Mouse (Mus musculus): Measurements from ENCODE around the gene Gsg1l.

Gene Gsg1l

DNA sequence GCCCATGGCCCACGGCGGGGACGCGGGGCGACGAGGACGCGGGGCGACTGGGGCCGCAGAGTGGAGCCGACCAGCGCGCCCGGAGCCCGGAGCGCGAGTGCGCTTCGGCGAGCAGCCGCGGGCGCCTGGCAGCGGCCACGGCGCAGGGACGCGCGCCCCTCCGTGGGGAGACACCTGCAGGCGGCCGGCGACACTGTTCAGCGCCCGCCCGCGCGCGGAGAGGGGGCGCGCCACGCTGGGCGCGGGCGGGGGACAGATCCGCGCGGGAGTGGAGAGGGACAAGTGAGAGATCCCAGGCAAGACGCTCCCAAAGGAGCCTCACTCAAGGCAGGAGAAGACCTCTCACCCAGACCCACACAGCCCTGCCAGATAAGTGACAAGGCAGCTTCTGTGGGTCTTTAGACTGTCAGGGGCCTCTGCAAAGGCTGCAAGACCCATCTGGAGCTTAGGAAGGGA lies at the start of gene Gsg1l:
Gsg1l (minus strand) TSS at position 126 of the 456 bp plus-strand sequence.
- peak; percentile 24 for DNase-seq (ENCODE audit: low read depth, low spot score)

DNA sequence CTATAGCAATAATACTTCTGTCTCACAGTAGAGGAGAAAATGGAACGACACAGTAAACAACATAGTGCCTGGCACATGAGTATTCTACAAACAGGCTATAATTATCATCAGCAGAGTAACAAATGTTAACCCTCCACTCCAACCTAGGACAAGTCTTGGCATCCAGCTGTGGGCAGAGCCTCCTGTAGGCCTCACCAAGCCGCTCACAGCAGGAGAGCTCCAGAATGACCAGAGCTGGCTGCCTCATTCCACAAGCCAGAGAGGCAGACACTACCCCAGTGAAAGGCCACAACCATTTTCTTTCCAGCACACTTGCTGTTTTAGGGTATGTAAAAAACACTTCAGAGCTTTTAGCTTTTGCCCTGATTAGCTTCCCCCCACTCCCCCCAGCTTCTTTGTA lies 45.5 kb upstream of the Gsg1l start:
- DNase-seq (ENCODE audit: low read depth, low spot score) = no peak

DNA sequence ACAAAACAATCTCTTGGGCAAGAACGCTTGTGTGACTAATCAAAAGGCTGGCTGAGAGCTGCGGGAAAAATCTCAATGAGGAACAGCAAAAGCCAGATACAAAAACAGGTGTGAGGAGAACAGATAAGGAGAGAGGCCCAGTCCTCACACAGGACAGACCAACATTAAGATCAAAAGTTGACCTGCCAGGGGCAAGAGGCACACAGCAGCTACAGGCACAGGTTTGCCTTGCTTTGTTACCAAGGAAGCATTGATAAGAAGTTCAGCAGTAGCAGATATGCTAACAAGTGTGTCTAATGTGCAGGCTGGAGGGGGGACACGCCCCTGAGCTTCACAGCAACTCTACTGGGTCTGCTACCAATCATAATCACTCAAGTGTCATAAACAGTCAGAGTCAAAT lies 44.3 kb upstream of the Gsg1l start:
- DNase-seq (ENCODE audit: low read depth, low spot score) = no peak

DNA sequence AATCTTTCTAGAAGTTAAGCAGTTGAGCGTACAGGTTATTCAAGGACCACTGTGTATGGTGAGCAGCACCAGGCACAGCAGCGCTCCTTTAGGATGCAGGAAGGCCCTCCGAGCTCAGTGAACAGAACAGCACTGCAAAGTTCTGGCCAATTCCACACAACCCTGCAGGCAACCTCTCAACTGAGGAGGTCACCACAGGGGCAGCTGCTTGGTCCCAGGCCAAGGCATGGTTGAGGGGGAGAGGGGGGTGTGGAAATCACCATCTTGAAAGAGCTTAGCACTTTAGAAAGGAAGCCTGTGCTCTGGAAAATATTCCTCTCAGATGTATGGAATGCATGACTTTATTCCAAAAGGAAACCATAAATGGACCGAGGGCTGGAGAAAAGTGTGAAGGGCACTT lies 39.3 kb upstream of the Gsg1l start:
- DNase-seq (ENCODE audit: low read depth, low spot score) = no peak

DNA sequence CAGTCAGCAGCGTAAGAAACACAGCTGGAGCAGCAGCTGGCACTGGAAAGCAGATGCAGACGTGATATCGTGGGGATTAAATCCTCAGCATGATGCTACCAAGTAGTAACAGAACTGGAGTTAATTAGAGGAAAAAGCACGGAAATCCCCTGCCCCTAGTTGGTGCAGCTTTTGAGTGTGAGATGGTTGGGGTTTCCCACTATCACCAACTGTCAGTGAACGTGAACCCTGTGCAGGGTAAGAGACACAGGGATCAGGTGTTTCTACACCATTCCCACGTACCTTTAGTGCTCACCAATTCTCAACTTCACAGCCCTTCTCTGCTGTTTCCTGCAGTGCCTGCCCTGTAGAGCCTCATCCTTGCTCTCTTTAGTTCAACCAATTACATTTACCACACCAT lies 37.6 kb upstream of the Gsg1l start:
- no peak for DNase-seq (ENCODE audit: low read depth, low spot score)

DNA sequence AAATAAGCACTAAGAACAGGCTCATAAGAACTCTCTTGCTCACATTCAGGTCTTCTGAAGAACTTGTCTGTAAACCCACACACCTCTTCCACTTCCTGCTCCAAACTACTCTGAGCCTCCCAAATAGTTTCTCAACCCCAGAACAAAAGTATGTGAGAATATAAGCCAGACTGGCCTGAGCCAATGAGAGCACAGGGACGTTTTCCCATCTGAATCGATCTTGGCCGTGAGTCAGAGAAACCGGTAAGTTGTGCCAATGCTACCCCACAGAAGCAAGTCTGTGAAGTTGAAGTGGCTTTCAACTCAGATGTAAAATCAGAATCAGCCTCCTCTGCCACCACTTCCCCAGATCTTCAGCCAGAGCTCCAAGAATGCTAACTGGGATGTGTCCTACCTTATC lies 31.1 kb upstream of the Gsg1l start:
- no peak for DNase-seq (ENCODE audit: low read depth, low spot score)

DNA sequence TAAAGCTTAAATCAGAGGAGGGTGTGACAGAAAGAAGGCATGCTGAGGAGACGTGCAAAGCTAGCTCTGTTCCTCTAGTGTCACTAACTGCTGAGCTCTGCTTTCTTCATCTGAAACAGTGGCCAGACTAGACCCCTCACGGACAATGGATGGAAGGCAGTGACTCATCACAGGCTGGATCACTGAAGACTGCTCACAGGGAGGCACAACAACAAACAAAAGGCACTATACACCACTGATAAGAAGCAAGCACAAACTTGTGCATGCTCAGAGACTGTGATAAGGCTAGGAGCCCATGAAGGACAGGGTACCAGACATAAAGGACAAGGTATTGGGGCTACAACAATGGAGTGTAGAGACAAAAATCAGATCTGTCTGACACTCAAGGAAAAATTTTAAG lies 29.0 kb upstream of the Gsg1l start:
- DNase-seq (ENCODE audit: low read depth, low spot score) = no peak

DNA sequence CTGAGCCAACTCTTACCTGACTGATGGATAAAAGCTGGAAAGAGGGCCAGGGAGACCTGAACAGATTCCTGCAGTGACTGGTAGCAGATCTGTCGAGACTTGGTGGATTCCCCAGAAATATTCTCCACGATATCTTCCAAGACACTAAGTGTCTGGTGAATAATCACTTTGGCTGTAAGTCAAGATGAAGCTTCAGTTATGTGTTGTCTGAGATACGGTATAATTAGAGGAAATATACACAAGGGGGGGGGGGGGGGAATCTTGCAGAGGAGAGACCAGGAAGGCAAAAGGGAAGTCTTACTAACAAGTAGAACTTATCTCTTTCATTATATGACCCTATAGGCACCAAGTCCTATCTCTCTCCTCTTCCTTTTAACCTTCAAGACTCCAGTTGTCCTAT lies 27.7 kb upstream of the Gsg1l start:
- DNase-seq (ENCODE audit: low read depth, low spot score) = no peak

DNA sequence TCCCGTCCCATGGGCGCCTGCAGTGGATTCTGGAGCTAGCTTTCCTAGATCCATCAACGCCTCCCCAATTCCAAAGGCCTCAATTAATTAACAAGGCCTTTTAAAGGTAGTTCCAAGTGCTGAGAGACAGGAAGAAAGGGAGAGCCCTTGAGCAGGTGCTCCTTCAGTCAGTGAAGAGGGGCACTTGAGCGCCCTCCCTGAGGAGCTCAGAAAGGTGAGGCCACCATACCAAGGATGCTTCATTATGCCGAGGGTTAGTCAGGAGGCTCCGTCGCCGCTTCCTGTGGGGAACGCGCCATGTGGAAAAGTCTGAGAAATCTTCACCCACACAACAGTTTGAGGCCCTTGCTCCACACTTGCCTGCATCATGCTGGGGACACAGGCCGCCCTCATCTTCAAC lies 18.2 kb upstream of the Gsg1l start:
- DNase-seq (ENCODE audit: low read depth, low spot score) = no peak

DNA sequence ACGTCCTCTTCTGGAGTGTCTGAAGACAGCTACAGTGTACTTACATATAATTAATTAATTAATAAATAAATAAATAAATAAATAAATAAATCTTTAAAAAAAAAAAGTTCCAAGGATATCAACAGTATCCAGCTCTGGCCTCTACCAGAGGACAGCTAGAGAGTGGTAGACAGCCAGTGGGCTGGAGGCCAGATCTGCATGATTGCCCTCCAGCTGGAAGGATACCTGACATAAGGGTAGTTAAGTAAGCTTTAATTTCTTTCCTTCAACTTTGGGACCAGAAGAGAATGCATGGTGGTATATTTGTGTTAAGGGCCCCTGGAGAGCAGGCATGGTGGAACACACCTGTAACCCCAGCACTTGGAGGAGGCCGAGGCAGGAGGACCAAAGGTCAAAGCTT lies 17.6 kb upstream of the Gsg1l start:
- no peak for DNase-seq (ENCODE audit: low read depth, low spot score)

DNA sequence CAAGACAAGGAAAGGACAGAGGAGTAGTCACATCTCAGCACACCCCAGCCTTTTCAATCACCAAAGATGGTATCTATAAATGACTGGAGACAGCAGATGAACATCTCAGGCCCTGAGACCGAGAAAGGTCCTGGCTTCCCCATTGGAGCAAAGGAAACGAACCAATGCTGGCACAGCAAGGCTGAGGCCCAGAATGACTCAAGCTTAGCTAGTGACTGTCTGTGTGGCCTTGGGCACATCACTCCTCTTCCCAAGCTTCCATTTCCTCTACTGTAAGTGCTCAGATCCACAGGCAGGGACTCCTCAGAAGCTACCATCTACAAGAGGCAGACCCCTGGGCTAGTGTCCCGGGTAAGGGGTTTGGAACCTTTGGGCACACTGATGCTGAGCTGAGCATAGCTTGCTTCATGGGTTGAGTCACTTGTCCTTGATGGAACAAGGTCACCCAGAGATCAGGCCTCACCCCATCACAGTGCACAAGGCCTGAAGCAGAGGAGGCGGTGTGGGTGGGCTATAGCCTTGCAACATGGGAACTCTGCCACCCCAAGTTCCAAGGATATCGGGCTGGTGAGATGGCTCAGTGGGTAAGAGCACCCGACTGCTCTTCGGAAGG lies 17.1 kb upstream of the Gsg1l start:
- DNase-seq (ENCODE audit: low read depth, low spot score) = no peak

DNA sequence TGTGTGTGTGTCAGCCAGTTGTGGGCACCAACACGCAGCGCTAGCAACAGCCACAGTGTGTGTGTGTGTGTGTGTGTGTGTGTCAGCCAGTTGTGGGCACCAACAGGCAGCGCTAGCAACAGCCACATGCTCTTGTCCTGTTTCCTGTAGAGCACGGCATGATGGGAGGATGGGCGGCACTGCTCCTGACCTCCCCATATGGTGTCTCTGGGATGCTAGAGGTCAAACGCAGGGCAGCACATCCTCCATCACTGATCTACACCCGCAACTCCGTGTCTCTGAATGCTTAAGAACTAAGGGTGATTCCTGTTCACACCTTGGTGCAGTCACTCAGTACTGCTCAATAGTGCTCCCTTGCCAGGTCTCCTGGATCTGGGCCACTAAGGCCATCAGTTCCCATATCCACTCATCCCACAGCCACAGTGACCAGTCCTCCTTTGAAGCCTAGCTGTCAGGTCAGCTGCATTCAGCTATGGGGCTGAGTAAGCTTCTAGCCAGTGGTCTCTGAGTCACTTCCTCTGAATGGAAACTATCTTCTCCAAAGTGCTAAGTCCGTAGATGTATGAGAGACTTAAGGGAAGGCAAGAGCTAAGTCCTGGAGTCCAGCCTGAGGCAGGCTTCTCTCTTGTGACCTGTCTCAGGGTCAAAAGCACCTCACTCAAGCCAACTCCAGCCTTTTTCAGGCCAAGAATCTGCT lies 15.2 kb upstream of the Gsg1l start:
- no peak for DNase-seq (ENCODE audit: low read depth, low spot score)

DNA sequence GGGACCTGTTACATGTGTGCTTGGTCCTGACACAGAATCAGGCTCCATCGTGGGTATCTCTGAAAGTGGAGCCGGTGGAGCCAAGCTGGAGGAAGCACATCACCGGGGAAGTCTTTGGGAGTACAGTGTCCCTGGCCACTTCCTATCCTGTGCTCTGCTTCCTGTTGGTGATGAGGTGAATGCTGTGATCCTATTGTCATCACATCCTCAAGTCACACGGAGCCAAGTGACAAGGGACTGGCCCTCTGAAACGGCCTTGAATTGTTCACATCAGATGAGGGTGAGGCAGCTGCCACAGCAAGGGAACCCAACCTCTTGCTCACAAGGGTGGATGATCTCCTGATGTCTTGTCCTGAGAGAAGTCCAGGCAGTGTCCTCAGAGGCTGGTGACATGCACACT lies 14.4 kb upstream of the Gsg1l start:
- DNase-seq (ENCODE audit: low read depth, low spot score) = no peak

DNA sequence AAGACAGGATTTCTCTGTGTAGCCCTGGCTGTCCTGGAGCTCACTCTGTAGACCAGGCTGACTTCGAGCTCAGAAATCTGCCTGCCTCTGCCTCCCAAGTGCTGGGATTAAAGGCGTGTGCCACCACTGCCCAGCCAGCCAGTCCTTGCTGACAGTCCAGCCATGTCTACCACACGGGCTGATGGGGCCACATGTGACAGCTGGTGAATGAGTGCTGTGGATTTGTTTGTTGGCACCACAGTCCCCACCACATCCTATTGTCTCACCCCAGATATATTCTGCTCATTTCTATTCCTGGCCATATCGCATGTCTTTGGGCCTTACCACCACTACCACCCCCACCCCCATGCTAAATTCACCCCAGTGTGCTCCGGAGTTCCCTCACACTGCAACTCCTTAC lies 12.5 kb upstream of the Gsg1l start:
- no peak for DNase-seq (ENCODE audit: low read depth, low spot score)

DNA sequence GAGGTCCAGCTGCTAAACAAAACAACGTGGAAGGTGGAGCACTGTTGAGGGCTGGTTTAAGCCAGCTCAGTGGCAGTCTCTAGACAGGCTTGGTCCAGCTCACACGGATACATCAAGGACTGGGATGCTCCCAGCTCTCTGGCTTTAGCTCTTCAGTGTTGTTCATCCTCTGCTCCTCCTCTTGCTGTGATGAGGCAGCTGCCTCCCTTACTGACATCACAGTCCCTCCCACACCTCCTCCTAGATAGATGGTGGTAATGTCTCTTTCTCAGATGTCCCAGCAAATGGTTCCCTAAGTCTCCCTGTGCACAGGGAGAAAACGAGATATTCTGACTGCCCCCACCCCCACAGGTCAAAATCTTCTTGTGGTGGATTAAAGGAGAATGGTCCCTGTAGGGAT lies 11.0 kb upstream of the Gsg1l start:
- peak; percentile 28 for DNase-seq (ENCODE audit: low read depth, low spot score)

DNA sequence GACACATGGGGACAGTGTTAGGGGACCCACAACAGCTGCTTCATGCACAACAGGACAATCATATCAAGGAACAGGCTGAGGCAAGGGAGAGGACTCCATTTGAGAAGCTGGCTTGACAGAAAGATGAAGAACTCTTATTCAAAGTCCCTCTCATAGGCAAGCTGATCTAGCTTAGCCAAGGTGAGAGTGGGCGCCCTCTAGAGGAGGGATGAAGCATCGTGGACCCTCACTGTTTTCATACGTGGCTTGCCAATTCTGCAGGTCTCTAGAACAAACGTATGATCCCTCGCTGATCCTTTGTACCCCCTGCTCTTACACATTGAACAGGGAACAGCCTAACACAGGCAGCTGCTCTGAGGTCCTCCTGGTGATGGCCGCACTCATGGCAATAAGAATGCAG lies 7.6 kb upstream of the Gsg1l start:
- peak; percentile 76 for DNase-seq (ENCODE audit: low read depth, low spot score)

DNA sequence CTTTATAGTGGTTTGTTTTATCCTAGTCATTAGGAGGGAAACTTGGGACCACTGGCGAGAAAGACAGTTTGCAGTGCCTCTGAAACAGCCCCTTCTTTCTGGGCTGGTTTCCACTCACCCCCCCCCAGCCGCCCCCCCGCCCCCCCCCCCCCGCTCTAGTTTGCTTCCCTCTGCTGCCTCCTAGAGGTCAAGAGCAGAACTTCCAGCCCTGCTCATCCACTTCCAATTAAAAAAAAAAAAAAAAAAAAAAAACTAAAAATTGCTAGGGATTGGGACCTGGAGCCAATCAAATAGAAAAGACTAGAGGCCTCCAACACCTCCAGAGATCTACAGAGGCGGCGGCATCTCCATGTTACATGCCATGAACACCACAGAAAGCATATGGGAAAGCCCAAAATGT lies 5.9 kb upstream of the Gsg1l start:
- no peak for DNase-seq (ENCODE audit: low read depth, low spot score)

DNA sequence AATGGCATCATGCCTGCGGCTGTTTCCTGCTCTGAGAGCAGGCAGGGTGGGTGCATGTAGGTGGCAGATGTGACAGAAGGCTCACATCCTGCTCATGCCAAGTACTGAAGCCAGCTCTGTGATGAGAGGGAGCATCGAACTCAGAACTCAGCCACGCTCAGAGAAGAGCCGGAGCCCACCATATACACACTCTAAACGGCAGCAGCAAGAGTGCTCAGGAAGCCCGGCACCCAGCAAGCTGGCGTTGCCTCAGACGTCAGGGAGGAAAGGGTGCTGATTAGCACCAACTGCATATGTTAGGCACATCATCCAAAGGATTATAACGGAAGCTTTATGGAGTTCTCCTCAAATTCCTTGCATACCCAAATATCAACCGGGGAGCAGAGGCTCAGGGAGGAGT lies 5.4 kb upstream of the Gsg1l start:
- no peak for DNase-seq (ENCODE audit: low read depth, low spot score)

DNA sequence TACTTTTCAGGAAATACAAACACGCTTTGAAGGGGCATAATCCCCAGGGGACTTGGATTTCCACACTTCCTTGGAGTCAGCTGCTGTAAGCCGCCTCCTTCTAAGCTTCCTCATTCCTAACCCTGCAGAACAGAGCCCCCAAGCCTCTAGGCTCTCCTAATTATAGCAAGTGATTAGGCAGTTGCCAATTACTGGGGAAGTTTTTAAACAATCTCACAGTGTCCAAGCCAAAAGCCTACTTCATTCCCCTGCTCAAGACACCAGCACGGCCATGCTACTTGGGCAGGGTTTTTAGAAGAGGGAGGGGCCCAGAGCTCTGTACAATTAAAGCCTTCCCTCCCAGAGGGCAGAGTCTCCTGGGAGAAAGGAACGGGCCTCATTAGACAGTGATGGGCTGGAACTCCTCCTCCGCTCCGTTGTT lies 4.1 kb upstream of the Gsg1l start:
- no peak for DNase-seq (ENCODE audit: low read depth, low spot score)

DNA sequence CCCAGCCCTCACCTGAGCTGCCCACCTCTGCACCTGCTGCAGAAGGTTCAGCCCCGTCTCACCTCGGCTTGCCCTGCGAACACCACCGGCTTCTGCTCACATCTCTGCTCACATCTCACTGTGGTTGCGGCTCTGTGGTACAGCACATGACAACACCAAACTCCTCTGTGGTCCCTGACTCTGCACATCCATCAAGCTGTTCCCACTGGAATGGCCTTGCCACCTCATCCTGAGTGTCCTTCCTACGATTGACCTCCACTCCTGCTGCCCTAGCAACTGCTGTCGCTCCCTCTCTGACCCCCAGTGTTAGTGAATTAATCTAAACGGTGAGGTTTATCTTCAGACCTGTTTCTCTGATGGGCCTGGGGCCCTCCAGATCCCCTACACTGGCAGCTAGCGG lies 2.9 kb upstream of the Gsg1l start:
- DNase-seq (ENCODE audit: low read depth, low spot score) = no peak

DNA sequence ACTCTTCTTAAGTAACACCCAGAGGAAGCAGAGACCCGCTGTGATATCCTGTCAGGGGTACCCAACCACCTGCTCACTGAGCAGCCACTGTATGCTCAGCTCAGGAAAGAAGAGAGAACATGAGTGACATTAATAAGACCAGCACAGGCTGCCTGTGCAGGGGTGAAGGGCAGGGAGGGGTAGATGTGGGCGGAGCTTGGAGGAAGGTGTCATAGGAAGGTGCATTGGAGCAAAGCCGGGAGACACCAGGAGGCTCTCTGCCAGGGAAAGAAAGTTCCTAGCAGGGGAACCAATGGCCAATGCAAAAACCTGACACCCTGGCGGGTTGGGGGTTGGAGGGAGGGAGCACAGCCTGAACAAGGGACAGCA lies 1.8 kb upstream of the Gsg1l start:
- no peak for DNase-seq (ENCODE audit: low read depth, low spot score)

DNA sequence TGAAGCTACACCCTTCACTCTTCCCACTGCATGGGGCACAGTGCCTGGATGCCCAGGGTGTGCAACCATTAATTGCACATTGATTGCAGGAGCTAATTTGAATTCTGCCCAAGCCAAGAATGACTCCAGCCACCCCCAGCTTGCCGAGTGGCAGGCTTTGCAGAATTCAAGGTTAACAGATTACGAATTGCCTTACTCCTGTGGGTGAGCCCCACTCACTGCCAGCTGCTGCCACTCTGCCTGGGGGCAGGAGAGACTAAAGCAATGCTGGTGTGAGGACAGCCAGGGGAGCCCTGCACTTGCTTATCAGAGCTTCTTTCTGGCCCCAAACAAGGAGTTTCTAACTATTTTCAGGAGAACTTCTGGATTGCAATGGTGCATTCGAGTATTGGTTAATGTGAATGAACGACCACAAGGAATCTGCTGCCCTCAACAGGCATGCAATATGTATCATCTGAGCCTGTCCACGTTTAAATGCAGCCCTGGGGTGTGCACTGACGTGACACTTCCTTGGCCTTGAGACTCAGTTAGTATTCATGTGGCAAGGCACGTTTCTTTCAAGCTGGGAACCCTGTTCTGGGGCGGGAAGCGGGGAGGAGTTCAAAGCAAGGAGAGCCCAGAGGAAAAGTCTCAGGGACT lies 1.2 kb upstream of the Gsg1l start:
- no peak for DNase-seq (ENCODE audit: low read depth, low spot score)

DNA sequence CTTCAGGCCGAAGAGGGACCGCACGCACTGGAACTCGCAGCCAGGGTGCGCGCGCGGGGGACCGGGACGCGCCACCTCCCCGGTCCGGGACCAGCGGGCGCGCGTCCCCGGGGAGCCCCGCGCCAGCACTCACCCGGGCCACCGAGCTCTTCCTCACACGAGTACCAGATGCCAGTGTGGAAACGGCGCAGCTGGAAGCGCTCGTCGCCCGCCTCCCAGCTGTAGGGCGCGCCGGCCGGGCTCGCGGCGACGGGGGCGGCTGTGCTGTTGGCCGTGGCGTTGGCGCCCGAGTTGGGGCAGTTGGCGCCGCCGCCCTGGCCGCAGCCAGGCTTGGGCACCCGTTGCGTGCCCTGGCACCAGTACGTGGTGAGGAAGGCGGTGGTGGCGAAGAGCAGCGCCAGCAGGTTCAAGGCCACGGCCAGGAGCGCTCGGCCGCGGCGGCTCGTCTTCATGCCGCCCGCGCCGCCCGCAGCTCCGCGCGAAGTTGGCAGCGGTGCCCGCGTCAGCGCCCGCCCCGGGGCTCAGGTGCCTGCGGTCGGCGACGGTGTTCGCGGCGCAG lies 405 bp downstream of the Gsg1l start:
- no peak for DNase-seq (ENCODE audit: low read depth, low spot score)
